Mouse (Mus musculus) CH12.LX (cell line): Measurements from ENCODE around the gene Tox4.

Source experiments
- CTCF ChIP-seq, 2 experiments: IDR thresholded peaks in 1 of 2; conservative IDR thresholded peaks in 1 of 2; 2 replicates each; pipeline ENCODE4 v1.5.1; 2011 to 2012; ENCODE audit warnings: low read depth in 2 of 2, low read length in 2 of 2, improper control_type of control experiment in 1 of 2, inconsistent platforms in 1 of 2, mild to moderate bottlenecking in 1 of 2, moderate library complexity in 1 of 2
- EP300 ChIP-seq: IDR thresholded peaks from 2 replicates; pipeline ENCODE4 v1.6.1; 2011; ENCODE audit warnings: low read length, improper control_type of control experiment
- ETS1 ChIP-seq: conservative IDR thresholded peaks from 2 replicates; pipeline ENCODE4 v1.6.1; 2012; ENCODE audit warnings: low read depth, mild to moderate bottlenecking, inconsistent platforms, low read length, improper control_type of control experiment, moderate library complexity
- JUND ChIP-seq: conservative IDR thresholded peaks from 2 replicates; pipeline ENCODE4 v1.6.1; 2011; ENCODE audit warnings: low read depth, low read length, improper control_type of control experiment
- POLR2A ChIP-seq: IDR thresholded peaks from 2 replicates; pipeline ENCODE4 v1.6.1; 2011; ENCODE audit warnings: low read depth, mild to moderate bottlenecking, improper control_type of control experiment, low read length
- POLR2AphosphoS2 ChIP-seq: IDR thresholded peaks from 2 replicates; pipeline ENCODE4 v1.6.1; 2011; ENCODE audit warnings: low read depth, low read length, improper control_type of control experiment
- SIN3A ChIP-seq: IDR thresholded peaks from 2 replicates; pipeline ENCODE4 v1.6.1; 2012; ENCODE audit warnings: low read length, improper control_type of control experiment, inconsistent platforms

GRCm38 (mm10) chr14:52306100-52306499 lies 27.2 kb downstream of the Tox4 start:
- TF ChIP-seq POLR2AphosphoS2 (no peak), SIN3A (no peak), EP300 (no peak), ETS1 (no peak), POLR2A (no peak), CTCF (conservative IDR thresholded peaks at IDR 0.05 in 1 of 2, IDR thresholded peaks at IDR 0.05 in 1 of 2; ENCODE audit: low read depth in 2 of 2, low read length in 2 of 2) (no peak), JUND (no peak)
